ENCODE assay signal across 8 mouse cellular contexts in the genomic region with DNA sequence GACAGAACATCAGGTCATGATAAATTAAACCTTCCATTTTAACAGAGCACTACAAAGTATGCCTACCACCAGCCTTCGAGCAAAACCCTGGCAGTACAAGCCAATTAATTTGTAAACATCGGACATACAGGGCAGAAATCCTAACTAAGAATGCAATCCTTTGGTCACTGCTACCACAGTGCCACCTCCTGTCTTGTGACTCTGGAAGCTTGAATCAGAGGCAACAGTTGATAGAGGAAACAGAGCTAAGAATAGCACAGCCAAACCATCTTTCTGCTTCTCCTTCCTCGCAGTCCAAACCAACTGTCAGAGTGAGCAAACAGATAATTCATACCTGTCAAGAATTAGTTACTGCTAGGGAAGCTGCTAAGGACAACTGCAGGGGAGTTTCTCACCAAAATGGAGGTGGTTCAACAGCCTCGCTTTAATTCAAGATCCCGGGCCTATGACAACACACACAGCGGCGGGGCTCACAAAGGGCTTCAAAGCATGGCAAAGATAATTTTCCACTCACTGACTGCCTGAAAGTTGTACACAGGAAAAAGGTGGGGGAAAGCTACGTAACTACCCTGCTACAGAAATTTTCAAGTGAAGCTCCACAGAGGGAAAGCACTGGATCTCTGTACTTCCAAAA. TPM values are rescaled to one million over a fixed set of nuclear protein-coding genes. Genes with fewer than 3 reads are reported as not detected.
DNase-seq lines count a peak whose midpoint lies in the region; ATAC-seq lines count a peak whose summit lies in the region.

No protein-coding gene starts in this region.

- intact Hi-C loops in gastrocnemius, postnatal 14 days (cut with DNase I; ENCODE audit: low total_unique reads): loop anchor here (5.0 kb wide), 1 partner anchor 151 kb away; no protein-coding TSS in a partner anchor

- H3K36me3 ChIP-seq in heart, embryonic 14.5 days (ENCODE audit: control insufficient read depth, insufficient read depth, low read length): peaks cover 28% of the 10 kb centered on the region
- peaks cover 22% of the 10 kb centered on the region for H3K36me3 ChIP-seq in liver, embryonic 15.5 days (replicated peaks)

- H3K4me3 ChIP-seq in heart, embryonic 14.5 days (ENCODE audit: control insufficient read depth in 1 of 2, insufficient read depth in 1 of 2, low read depth in 1 of 2, low read length in 2 of 2): peak overlapping the region; percentile 23 to 26; a peak in 2 of 4 replicates
- H3K4me3 ChIP-seq in liver, embryonic 15.5 days (replicated peaks): peak overlapping the region; percentile 16

- H3K27me3 ChIP-seq in heart, embryonic 14.5 days (ENCODE audit: control insufficient read depth, insufficient read depth, low read length): no peaks in the 10 kb centered on the region
- no peaks in the 10 kb centered on the region for H3K27me3 ChIP-seq in liver, embryonic 15.5 days

- peak overlapping the region; percentile 62 for H3K4me2 ChIP-seq in heart, embryonic 14.5 days (ENCODE audit: low read length)
- H3K4me2 ChIP-seq in liver, embryonic 15.5 days: peak overlapping the region; percentile 50

- DNase-seq in gastrocnemius, postnatal 14 days: peak; percentile 12
- no peak for DNase-seq in gastrocnemius, adult 8-10 months (ENCODE audit: low spot score in 2 of 2)
- DNase-seq in CD4-positive, CD25-positive, alpha-beta regulatory T cell, adult 2 months (ENCODE audit: low read depth, low spot score): peak; percentile 78
- DNase-seq in MN1 (ENCODE audit: low spot score): no peak
- DNase-seq in right cerebral cortex, postnatal 25 days: no peak
- no peak for DNase-seq in ovary, postnatal 14 days (ENCODE audit: low spot score)

- H3K9ac ChIP-seq in heart, embryonic 14.5 days (ENCODE audit: low read length): peak overlapping the region; percentile 13; the same call in 1 of the 2 replicates
- H3K9ac ChIP-seq in liver, embryonic 15.5 days: no peak overlapping the region

- peaks cover 24 to 58% of the 10 kb centered on the region in 2 experiments for H3K4me1 ChIP-seq in heart, embryonic 14.5 days (ENCODE audit: control insufficient read depth in 2 of 2, insufficient read depth in 2 of 2, low read length in 2 of 2)
- H3K4me1 ChIP-seq in liver, embryonic 15.5 days (replicated peaks): peaks cover 55% of the 10 kb centered on the region

- 10% methylated on average over 8 of the region's 8 CpGs for WGBS in heart, embryonic 14.5 days
- 29% methylated on average over 8 of the region's 8 CpGs for WGBS in liver, embryonic 15.5 days (ENCODE audit: insufficient replicate concordance)

- H3K27ac ChIP-seq in heart, embryonic 14.5 days (replicated peaks in 1 of 2; ENCODE audit: control insufficient read depth in 1 of 2, insufficient read depth in 1 of 2, low read depth in 2 of 2, low read length in 2 of 2): peak overlapping the region; percentile 83 to 92
- peak overlapping the region; percentile 64 for H3K27ac ChIP-seq in liver, embryonic 15.5 days (replicated peaks)

- ATAC-seq in heart, embryonic 14.5 days (ENCODE audit: insufficient number of reproducible peaks, insufficient read depth, low FRiP score, low read depth): peak; percentile 45; the same call in 1 of the 2 replicates
- no peak for ATAC-seq in liver, embryonic 15.5 days (ENCODE audit: insufficient read depth)

- no peaks in the 10 kb centered on the region for H3K9me3 ChIP-seq in heart, embryonic 14.5 days (ENCODE audit: control insufficient read depth, low read length)
- H3K9me3 ChIP-seq in liver, embryonic 15.5 days (replicated peaks): no peaks in the 10 kb centered on the region

RNA-seq across cellular contexts. Expression of a gene that starts 6.3 kb away (rescaled TPM):
- total RNA-seq in gastrocnemius, postnatal 14 days (2021): 1 to 10 TPM in 1 of 2 experiments, under 1 TPM in 1; 0.86 to 1.1 TPM
- total RNA-seq in gastrocnemius, adult 8-10 months (2022): under 1 TPM; 0.10 to 0.19 (median 0.16) TPM
- 44.2 and 44.7 TPM in 2 replicates for polyA plus RNA-seq in heart, embryonic 14.5 days (2014; fragmentation: Nextera tagmentation; extraction: Ambion mirVana)
- 16.3 and 18.5 TPM in 2 replicates for polyA plus RNA-seq in liver, embryonic 15.5 days (2015; fragmentation: Nextera tagmentation; extraction: Ambion mirVana)

RNA-seq across cellular contexts. Expression of a gene that starts 55.4 kb away (rescaled TPM):
- 10 to 100 TPM; 15.8 to 18.1 TPM for total RNA-seq in gastrocnemius, postnatal 14 days (2021)
- 10 to 100 TPM; 11.4 to 15.3 (median 14.3) TPM for total RNA-seq in gastrocnemius, adult 8-10 months (2022)
- polyA plus RNA-seq in heart, embryonic 14.5 days (2014; fragmentation: Nextera tagmentation; extraction: Ambion mirVana): 30.6 and 36.1 TPM in 2 replicates
- 41.2 and 42.3 TPM in 2 replicates for polyA plus RNA-seq in liver, embryonic 15.5 days (2015; fragmentation: Nextera tagmentation; extraction: Ambion mirVana)

Comparison
In these comparisons a context has a peak if more than half of its experiments do, and no peak if none do; other contexts are left out.
1. DNase-seq: peak in gastrocnemius, postnatal 14 days (single experiment) and CD4-positive, CD25-positive, alpha-beta regulatory T cell, adult 2 months (single experiment); none in gastrocnemius, adult 8-10 months (0 of 2), MN1 (single experiment), right cerebral cortex, postnatal 25 days (single experiment) and ovary, postnatal 14 days (single experiment).